Mouse (Mus musculus) neural tube, embryonic 10.5 days (tissue): ENCODE data around the gene Mast3.

ENCODE experiments used
- DNase-seq: peaks from one replicate; pipeline ENCODE4 v3.0.0-alpha.2; 2017; ENCODE audit warnings: low spot score; ENCODE audit errors: extremely low spot score

Gene Mast3

DNA sequence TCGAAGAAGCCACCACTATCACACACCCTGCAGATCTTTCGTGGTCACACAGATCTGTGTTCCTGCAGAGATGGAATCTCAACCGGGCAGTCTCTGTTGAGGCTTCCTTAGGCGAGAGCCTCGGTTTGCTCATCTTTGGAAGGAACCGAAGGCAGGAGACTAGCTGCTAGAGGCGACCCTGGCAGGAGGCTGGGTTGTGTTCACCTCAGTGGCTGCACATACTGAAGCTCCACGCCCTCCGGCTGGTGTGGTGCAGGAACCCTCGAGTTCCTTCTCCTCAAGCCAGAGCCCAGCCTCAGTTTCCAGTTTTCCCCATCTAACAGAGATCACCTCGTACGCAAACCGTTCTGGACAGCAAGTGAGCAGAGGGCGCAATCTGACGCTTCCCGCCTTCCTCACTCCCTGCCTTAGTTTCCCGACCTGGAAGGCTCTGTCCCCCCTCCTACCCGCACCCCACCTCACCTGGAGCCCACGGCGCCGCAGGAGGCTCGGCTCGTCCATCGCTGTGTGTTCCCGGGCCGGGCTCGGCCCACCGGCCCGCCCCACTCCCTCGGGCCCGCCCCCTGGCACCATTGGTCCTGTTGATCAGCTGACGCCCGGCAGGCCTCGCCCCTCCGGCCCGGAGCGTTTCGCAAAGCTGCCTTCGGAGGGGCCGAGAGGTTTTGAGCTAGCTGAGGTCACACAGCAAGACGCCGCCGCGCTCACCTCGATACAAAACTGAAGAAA, at the start of gene Mast3:
Gene Mast3 (minus strand): TSS at position 574 of the 726 bp plus-strand sequence.
- peak; percentile 86 for DNase-seq

DNA sequence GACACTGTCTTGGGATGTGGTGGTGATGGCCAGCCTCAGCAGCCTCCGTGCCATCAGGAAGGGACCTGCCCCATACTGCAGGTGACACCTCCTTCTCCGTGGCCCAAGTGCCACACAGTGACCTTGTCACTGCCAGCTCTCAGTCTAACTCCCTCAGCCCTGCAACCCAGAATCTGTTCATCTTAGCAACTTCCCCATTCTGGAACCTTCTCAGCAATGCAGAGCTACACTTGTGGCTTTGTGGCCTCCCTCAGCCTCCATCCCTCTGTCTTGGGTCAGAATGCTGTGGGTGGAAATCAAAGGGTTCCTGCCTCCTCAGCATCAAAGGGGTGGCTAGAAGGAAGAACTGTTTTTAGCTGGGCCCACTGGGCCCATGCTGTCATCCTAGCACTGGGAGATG, 49.0 kb upstream of the Mast3 start:
- no peak for DNase-seq

DNA sequence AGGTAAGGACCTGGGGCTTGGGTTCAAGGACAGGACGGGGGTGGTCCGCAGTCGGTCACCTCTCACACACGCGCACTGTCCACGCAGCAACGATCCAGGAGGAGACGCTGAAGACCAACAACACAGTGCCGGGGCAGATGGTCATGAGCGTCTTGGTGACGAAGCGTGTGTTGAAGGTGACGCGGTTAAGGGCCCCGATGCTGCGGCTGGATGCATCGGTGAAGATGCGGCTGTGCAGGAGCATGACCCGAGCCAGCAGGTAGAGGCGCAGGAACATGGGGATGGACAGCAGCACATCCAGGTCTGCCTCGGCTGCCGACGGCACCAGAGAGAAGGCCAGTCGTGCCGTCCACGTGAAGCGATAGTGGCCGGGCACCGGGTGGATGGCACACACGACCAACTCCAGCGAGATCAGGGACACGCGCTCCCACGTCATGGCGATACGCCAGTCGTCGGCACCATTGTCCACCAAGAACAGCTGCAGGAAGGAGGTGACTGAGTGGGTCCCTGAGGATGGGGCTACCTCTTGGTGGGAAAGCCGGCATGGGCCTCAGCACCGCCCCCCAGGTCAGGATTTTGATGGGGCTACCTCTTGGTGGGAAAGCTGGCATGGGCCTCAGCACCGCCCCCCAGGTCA, 47.9 kb upstream of the Mast3 start:
- no peak for DNase-seq

DNA sequence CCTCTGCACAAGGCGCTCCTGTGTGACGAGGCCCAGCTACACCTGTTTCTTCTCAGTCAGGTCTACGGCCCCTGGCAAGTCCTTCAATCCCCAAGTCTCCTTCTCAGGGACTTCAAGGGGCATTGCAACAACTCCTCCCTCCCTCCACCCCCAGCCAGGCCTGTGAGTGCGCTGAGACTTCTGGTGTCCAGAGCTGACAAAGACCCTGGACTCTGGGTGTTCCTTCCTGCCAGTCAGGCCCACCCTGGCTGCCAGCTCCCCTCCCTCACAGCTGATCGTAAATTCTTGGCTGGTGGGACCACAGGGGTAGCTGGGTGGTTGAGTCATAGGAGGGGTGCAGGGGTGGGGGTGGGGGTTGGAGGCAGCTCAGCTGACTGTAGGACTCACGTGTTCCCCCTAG, 47.0 kb upstream of the Mast3 start:
- no peak for DNase-seq

DNA sequence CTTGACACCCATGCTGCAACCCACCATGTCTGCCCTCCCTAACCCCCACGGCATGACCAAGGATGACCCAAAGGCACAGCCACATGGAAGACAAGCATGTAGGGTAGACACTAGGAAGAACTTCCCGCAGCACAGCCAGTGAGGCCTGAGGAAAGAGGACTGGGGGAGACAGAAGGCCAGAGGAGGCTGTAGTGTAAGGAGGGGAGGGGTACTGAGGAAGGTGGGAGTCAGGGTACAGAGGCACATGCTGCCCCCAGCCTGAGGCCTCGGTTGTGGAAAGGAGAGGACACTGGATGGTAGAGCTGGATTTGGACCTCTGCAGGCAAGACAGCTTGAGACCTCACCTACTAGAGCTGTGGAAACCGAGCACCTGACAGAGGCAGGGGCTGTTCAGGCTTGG, 46.1 kb upstream of the Mast3 start:
- no peak for DNase-seq

DNA sequence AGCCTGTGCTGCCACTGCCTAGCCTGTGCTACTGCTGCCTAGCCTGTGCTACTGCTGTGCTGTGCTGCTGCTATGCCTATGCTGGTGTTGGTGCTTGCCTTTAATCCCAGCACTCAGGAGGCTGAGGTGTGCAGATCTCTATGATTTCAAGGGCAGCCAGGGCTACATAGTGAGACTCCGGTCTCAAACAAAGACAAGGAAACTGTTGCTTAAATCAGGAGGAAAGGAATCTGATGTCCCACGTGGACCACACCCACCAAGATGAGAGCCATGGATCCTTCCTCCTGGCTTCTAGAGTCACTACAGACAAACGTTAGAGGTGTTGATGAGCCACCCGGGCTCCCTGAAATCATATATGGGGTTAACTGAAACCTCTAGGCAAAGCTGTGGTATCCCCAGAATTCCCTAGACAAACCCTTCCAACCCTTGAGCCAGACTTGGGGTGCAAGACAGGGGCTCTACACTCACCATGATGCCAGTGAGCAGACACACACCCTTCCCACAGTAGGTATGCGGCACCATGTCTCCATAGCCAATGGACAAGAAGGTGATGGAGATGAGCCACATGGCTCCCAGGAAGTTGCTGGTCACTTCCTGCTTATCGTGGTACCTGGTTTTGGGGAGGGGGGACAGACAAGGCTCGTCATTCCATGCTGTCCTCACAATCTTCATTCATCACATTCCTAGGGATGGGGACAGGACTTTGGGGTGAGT, 45.4 kb upstream of the Mast3 start:
- no peak for DNase-seq

DNA sequence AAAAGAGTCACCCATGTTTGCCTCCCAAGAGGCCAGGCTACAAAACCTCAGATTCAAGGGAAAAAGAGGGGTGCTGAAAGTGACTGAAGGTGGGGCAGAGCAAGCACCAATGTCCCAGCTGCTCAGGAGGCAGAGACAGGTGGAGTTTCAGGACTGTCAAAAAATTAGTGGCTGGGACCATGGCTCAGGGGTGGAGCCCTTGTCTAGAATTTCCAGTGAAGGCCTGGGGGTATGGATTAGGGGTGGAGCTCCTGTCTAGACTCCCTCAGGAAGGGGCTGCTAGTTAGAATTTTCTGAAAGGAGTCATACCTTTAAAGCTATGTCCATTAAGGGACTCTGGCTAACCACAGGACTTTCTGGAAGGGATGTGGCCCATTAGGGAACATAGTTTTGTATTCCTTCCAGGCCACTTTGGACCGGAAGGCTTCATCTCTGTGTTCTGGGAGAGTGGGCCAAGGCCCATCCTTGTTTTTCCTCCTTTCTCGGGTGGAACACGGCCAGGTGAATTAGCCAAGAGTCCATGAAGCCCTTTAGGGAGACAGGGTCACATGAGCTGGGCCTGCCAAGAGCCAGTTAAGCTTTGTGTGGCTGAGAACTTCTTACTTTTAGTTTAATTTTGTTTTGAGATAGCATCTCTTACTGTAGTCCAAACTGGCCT, 44.6 kb upstream of the Mast3 start:
- no peak for DNase-seq

DNA sequence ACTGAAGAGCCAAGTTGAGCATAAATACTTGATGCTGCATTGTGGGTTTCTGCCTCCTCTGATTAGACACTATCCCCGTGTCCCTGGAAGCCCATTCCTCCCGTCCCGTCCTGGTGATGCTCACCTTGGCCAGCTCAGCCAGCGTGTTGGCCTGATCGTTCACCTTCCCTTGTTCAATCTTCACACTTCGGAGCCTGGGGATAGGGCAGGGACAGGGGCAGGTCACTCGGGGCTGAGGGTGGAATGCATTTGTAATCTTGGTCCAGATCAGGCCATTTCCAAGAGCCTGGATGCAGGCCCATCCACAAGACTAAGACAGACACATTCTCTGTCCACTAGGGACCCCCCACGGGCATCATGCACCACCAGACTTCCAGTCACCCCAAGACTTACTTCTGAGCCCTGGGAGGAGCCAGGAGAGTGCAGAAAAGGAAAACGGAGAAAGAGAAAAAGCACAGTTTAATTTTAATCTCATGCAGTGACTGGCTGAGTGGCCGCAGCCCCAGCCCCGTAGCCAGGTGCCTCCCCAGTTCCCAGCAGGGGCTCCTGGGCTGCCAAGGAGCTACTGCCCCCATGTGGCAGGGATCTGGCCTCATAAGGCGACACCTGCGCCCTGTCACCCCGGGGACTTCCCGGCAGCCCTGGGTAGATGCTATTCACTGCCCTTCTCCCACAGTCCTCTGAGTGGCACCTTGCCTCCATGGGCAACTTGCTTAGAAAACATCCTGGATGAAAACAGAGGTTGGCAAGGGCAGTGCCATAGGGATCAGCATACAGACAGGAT, 41.7 kb upstream of the Mast3 start:
- DNase-seq: no peak

DNA sequence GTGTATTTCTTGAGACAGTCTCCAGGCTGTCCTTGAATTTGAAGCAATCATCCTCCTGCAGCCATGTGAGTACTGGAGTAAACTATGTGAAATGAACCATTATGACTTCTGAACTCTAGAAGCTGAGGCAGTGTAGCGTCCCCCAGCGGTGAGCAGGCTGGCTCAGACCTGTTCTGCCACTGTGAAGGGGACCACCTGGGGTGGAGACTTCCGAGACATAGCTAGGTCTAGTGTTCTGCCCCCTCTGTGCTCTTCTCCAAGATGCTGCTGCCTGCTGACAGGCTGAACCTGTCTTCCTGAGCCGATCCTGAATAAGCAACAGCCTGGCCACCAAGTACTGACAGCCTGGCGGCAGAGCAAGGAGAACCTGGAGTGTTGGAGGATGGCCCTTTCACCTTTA, 40.3 kb upstream of the Mast3 start:
- no peak for DNase-seq

DNA sequence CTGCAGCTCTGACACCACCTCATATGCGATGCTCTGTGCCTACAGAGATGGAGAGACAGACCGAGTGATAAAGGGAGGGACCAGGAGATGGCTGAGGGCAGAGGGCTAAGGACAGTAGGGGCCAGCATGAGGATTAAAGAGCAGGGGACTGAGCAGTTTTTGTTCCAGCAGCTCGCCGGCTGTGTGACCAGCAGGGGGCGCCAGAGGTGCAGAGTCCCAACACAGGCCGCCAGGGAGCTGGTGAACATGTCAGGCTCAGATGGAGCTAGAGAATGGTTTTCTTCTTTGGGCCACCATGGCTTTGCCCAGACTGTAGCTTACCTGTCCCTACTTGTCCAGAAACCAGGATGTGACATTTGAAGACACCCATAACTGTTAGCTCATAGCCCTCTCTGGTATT, 39.7 kb upstream of the Mast3 start:
- DNase-seq: peak; percentile 97

DNA sequence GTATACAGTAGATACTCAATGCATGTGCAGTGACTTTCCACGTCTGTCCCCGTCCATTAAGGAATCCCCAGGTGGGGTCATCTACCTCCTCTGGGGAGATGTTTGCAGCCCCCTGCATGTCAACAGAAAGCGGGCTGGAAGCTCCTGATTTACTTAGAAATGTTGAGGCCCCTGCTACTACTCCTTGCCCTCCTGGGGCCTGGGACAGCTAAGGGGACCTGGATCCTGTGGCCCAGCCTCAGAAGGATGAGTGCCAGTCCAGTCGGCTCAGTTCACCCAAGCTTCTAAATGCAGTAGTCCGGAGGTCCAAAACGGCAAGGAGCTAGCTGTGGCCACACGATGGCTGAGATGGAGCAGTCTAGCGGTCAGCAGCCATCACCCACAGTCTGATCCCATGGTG, 39.1 kb upstream of the Mast3 start:
- DNase-seq: no peak

DNA sequence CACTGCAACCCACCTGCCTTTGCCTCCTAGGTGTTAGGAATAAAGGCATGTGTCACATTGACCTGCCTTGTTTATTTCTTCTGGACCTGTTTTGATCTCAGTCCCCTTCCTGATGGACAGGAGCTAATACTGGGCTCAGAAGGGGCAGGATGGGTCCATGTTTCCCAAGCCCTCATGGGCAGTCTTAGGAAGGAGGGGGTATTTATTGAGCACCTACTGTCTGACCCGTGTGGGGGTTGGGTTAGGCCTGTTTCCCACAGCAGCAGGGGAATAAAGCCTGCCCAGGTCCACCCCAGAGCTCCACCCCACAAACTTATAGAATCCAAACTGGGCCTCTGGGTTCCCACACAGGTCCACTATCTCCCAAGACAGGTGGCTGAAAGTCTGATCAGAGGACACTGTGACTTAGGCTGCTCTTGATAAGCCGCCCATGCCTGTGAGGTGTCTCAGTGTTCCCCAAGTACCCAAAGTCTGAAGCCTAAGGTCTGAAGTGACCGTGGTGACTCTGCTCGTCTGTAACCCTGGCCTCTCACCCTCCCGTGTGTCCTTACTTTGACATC, 38.4 kb upstream of the Mast3 start:
- no peak for DNase-seq

DNA sequence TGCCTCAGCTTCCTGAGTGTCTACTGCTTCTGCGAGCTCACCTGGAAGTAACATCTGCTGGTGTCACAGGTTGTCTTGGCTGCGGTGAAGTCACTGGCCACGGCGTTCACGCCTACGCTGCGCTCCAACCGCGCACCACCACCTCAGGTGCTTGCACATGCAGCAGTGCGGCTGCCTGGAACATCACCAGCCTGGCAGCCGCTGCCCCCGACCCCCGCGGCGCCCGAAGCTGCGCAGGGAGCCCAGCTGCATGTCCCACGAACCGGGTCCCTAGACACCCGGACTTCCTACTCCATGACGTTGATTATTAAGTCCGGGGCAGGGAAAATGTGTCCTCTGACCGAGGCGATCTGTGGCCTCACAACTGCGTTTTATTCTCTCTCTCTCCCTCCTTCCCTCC, 37.6 kb upstream of the Mast3 start:
- DNase-seq: no peak

DNA sequence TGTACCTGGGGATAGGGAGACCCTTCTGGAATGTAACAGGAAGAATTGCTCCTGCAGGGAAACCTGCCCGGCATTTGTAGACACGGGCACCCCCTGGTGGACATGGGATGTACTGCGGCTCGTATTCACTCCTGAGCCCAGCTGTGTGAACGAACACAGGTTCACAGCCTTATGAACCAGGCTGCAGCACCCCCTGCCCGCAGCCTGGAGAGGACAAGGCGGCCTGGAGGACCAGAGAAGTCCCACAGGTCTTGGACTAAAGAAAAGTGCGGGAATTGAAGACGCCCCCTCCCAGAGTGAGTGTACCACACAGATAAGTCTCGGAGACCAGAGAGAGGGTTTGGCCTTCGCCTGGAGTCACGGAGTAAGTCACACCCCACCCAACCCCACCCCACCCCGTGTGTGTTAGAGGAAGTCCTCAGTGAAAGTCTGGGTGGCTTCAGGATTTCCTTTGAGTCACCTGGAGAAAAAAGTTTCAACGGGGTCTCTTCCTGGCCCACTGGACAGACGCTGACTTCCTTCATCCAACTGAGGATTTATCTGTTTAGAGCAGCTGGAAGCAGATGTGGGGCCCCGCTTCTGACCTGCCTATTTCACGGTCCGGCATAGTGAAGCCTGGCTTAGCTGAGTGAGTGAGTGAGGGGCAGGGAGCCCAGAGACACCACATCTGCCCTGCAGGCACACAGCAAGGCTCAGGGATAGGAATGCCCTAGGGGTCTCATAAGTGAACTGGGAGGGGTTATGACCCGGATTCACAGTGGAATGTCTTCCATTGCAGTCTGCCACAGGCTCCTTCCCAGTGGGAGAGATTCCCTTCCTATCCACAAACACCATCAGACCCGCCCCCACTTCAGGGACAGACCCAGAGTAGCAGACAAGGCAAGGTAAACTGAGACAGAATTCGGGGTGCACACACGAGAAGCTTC, 36.6 kb upstream of the Mast3 start:
- peak; percentile 96 for DNase-seq

DNA sequence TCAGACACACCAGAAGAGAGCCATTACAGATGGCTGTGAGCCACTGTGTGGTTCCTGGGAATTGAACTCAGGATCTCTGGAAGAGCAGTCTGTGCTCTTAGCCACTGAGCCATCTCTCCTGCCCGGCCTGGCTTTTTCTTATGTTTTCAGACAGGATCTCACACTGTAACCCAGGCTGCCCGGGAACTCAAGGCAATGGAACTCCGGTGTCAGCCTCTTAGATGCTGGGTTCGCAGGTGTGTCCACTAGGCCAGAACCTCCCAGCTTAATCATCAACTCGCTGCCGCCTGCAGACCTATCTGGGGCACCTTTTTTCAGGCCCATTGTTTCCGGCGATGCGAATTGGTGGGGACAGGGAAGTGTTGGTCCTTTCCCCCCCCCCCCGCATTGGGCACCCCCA, 35.7 kb upstream of the Mast3 start:
- no peak for DNase-seq

DNA sequence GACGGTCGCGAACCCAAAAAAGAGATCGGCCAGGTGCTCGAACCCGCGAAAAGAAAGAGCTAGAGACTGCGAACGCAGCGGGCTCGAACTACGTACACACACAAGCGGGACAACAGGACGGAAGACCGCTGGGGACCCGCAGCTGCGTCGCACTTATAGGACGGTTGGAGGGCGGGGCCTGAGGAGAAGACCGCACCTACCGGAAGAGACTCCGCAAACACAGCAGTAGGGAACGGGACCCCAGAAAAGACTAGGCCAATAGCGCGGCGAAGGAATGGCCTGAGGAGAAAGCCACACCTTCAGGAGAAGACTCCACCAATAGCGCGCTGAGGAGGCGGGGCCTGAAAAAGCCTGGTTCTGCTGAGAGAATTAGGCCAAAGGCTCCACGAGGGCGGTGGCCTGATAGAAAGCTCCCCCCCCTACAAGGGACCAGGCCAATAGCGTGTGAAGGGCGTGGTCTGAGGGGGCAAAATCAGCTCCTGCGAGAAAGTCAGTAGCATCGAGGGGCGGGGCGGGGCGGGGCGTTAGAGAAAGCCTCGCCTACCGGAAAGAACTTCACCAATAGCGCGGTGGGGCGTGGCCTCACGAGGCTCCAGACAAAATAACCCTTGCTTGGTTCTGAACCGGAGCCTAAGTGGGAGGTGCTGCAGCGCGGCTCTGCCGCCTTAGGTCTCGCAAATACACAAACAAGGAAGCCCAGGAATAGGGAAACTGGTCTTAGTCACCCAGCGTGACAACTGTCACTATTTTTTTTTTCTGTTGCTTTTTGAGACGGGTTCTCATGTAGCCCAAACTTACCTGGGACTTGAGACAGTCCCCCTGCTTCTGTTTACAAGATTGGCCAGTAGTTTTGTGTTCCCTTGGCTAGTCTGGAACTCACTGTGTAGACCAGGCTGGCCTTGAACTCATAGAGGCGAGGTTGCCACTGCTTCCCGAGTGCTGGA, 34.8 kb upstream of the Mast3 start, which contains the start of gene Arrdc2:
Gene Arrdc2 (minus strand): TSS at position 313 of the 944 bp plus-strand sequence.
- peak; percentile 96 for DNase-seq

DNA sequence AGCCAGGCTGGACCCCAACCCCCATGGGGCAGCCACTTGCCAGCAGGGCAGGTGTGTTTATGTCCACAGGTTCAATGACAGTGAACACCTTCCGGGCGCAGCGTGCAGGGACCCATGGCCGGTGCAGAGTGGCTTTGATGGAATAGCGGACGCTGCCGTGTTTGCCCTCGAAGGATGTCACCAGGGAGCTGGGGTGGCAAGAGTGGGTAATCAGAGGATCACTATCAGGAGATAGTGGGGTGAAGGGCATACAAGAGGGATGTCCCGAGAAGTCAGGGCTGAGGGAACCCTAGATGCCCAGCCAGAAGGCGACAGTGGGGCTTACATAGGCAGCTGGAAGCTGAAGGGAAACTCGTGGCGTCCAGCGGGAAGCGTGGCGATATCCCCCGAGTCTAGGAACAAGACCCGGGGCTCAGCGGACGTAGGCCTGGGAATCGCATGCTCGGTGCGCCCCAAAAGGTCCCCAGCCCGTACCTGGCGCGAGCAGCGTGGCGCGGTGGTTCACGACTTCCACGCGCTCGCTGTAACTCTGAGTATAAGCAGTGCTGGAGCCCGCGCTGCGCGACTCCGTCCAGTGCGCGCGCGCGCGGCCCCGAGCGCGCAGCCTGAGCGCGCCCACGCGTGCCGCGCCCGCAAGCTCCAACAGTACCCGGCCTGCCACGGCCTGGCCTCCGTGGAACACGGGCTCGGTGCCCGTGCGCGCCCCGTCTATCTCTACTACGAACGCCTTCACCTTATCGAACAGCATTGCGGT, 34.0 kb upstream of the Mast3 start:
- DNase-seq: peak; percentile 41

DNA sequence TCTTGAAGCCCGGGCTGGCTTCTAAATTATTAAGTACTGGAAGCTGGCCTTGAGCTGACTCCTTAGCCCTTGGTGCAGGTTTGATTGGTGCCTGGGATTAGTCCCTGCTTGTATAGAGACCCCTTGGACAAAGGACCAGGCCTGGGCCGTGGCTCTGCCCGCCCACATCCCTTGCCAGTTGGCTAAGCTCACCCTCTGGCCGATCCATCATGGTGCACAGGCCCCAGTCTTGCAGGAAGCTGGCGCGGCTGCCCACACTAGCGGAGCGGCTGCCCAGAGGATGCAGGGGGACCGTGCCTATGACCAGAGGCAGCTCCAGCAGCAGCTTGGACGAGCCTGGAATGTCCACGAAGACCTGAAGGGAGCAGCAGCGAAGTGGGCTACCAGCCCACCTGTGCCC, 31.8 kb upstream of the Mast3 start:
- DNase-seq: no peak
